Mouse (Mus musculus) heart, embryonic 13.5 days (tissue): ENCODE data around the gene Ankzf1. TPM values are rescaled to one million over a fixed set of nuclear protein-coding genes. Genes with fewer than 3 reads are reported as not detected.

Source experiments
- ATAC-seq: fragments of 200-750 bp; cut with Nextera tagmentation; 2 replicates; pipeline ENCODE4 v1.8.0; 2017; ENCODE audit warnings: moderate TSS enrichment; ENCODE audit not compliant: insufficient number of reproducible peaks, low FRiP score, low TSS enrichment; ENCODE audit errors: extremely low read depth
- H3K27ac ChIP-seq: fragments of 300-500 bp; sonication (generic); replicated peaks from 2 replicates; pipeline ENCODE4 v1.5.1; 2015; ENCODE audit warnings: moderate library complexity, mild to moderate bottlenecking, inconsistent platforms
- H3K27me3 ChIP-seq: fragments of 300-500 bp; sonication (generic); replicated peaks from 2 replicates; pipeline ENCODE4 v1.6.1; 2015; ENCODE audit warnings: mild to moderate bottlenecking, inconsistent platforms
- H3K36me3 ChIP-seq: fragments of 300-500 bp; sonication (generic); 2 replicates; pipeline ENCODE4 v1.6.1; 2015; ENCODE audit warnings: mild to moderate bottlenecking, inconsistent platforms
- H3K4me1 ChIP-seq: fragments of 300-500 bp; sonication (generic); 2 replicates; pipeline ENCODE4 v1.6.1; 2015; ENCODE audit warnings: inconsistent platforms
- H3K4me2 ChIP-seq: fragments of 300-500 bp; sonication (generic); 2 replicates; pipeline ENCODE4 v1.6.1; 2015; ENCODE audit warnings: inconsistent platforms, mild to moderate bottlenecking, moderate library complexity
- H3K4me3 ChIP-seq: fragments of 300-500 bp; sonication (generic); 2 replicates; pipeline ENCODE4 v1.5.1; 2015; ENCODE audit warnings: moderate library complexity, mild to moderate bottlenecking, inconsistent platforms
- H3K9ac ChIP-seq: fragments of 300-500 bp; sonication (generic); 2 replicates; pipeline ENCODE4 v1.6.1; 2015; ENCODE audit warnings: inconsistent platforms, mild to moderate bottlenecking, moderate library complexity
- H3K9me3 ChIP-seq: fragments of 300-500 bp; sonication (generic); 2 replicates; pipeline ENCODE4 v1.6.1; 2016; ENCODE audit warnings: inconsistent platforms
- WGBS: fragments of 180-500 bp; shearing (Covaris S2); methylation state at CpG from one replicate; pipeline ENCODE4 v1.1.7; 2015; ENCODE audit warnings: mixed read lengths; 5-methylcytosine and 5-hydroxymethylcytosine counted together
- polyA plus RNA-seq: library from polyadenylated mRNA; unstranded; fragments of >200 nt; fragmentation: Nextera tagmentation; extraction: Ambion mirVana; gene quantifications from 2 replicates; pipeline ENCODE4 v1.2.1, GENCODE M21; 2015

The Ankzf1 gene
- polyA plus RNA-seq, 1 experiment from 2014 or later: 23.7 TPM

GRCm38 (mm10) chr1:75216797-75217585 is 25.0 kb downstream of the Ankzf1 start:
- peak overlapping the region; percentile 99 for H3K4me2 ChIP-seq
- peaks cover 40% of the 10 kb centered on the region for H3K4me1 ChIP-seq
- 67% methylated on average over 13 of the region's 13 CpGs for WGBS
- H3K27me3 ChIP-seq: peaks cover 61% of the 10 kb centered on the region
- 0 out of 2 replicates have a peak overlapping the region, but pooled peaks have one; percentile 18 for H3K27ac ChIP-seq
- no peak overlapping the region; the same call in 1 of the 2 replicates for H3K9ac ChIP-seq
- ATAC-seq: no peak
- H3K36me3 ChIP-seq: peaks cover 42% of the 10 kb centered on the region
- peak overlapping the region; percentile 68 for H3K4me3 ChIP-seq
- no peaks in the 10 kb centered on the region for H3K9me3 ChIP-seq

GRCm38 (mm10) chr1:75217893-75218226 is 25.9 kb downstream of the Ankzf1 start:
- 4% methylated on average over 6 of the region's 6 CpGs for WGBS
- Histone ChIP-seq H3K36me3 (peaks cover 34% of the 10 kb centered on the region), H3K4me1 (peaks cover 33% of the 10 kb centered on the region), H3K27me3 (peaks cover 69% of the 10 kb centered on the region), H3K9me3 (no peaks in the 10 kb centered on the region), H3K4me3 (peak overlapping the region; percentile 68), H3K27ac (peak overlapping the region; percentile 54; the same call in 1 of the 2 replicates), H3K9ac (peak overlapping the region; percentile 83), H3K4me2 (peak overlapping the region; percentile 99)
- ATAC-seq: no peak

GRCm38 (mm10) chr1:75218227-75219001 is 26.5 kb downstream of the Ankzf1 start:
- Histone ChIP-seq H3K9ac (peak overlapping the region; percentile 83), H3K9me3 (no peaks in the 10 kb centered on the region), H3K27ac (peak overlapping the region; percentile 54), H3K4me1 (peaks cover 27% of the 10 kb centered on the region), H3K4me3 (peak overlapping the region; percentile 68), H3K27me3 (peaks cover 69% of the 10 kb centered on the region), H3K4me2 (peak overlapping the region; percentile 99), H3K36me3 (peaks cover 28% of the 10 kb centered on the region)
- 1% methylated on average over 38 of the region's 38 CpGs for WGBS
- ATAC-seq: peak; percentile 72

GRCm38 (mm10) chr1:75219078-75219477 is 27.1 kb downstream of the Ankzf1 start:
- Histone ChIP-seq H3K9ac (peak overlapping the region; percentile 83), H3K4me1 (peaks cover 24% of the 10 kb centered on the region), H3K27ac (peak overlapping the region; percentile 54), H3K4me2 (peak overlapping the region; percentile 99), H3K9me3 (no peaks in the 10 kb centered on the region), H3K27me3 (peaks cover 69% of the 10 kb centered on the region), H3K36me3 (peaks cover 21% of the 10 kb centered on the region), H3K4me3 (peak overlapping the region; percentile 68)
- ATAC-seq: peak; percentile 85
- under 1% methylated on average over 24 of the region's 24 CpGs for WGBS

- 1% methylated on average over 34 of the region's 34 CpGs for WGBS
- Histone ChIP-seq H3K9ac (peak within 1 kb of the TSS; percentile 83), H3K9me3 (no peaks in the 10 kb centered on the region), H3K4me1 (peaks cover 24% of the 10 kb centered on the region), H3K27ac (peak within 1 kb of the TSS; percentile 54), H3K36me3 (peaks cover 17% of the 10 kb centered on the region), H3K4me2 (peak within 1 kb of the TSS; percentile 99), H3K27me3 (peaks cover 72% of the 10 kb centered on the region), H3K4me3 (peak within 1 kb of the TSS; percentile 68)
- 0 out of 2 replicates have a peak, but pooled peaks have one; percentile 6 for ATAC-seq
Observed at GRCm38 (mm10) chr1:75219531-75219930, 27.6 kb downstream of the Ankzf1 start, which contains the start of gene Tuba4a. TSS of gene Tuba4a (minus strand) at chr1:75219865.

- no peak overlapping the region for H3K4me2 ChIP-seq
- WGBS: 75% methylated on average over 3 of the region's 3 CpGs
- no peaks in the 10 kb centered on the region for H3K9me3 ChIP-seq
- H3K27me3 ChIP-seq: peaks cover 64% of the 10 kb centered on the region
- no peak overlapping the region for H3K27ac ChIP-seq
- ATAC-seq: no peak
- peaks cover 38% of the 10 kb centered on the region for H3K4me1 ChIP-seq
- H3K36me3 ChIP-seq: no peaks in the 10 kb centered on the region
- H3K4me3 ChIP-seq: no peak overlapping the region
- H3K9ac ChIP-seq: no peak overlapping the region
Observed at GRCm38 (mm10) chr1:75221538-75221937, 29.6 kb downstream of the Ankzf1 start.

- Histone ChIP-seq H3K4me1 (peaks cover 44% of the 10 kb centered on the region), H3K4me3 (no peak overlapping the region), H3K36me3 (no peaks in the 10 kb centered on the region), H3K4me2 (no peak overlapping the region), H3K9ac (no peak overlapping the region), H3K27me3 (peaks cover 50% of the 10 kb centered on the region), H3K27ac (no peak overlapping the region), H3K9me3 (no peaks in the 10 kb centered on the region)
- WGBS: 65% methylated on average over 6 of the region's 6 CpGs
- no peak for ATAC-seq
Observed at GRCm38 (mm10) chr1:75222926-75223325, 31.0 kb downstream of the Ankzf1 start.

- no peaks in the 10 kb centered on the region for H3K9me3 ChIP-seq
- H3K27me3 ChIP-seq: peaks cover 44% of the 10 kb centered on the region
- H3K4me1 ChIP-seq: peaks cover 39% of the 10 kb centered on the region
- H3K4me3 ChIP-seq: no peak overlapping the region
- no peak for ATAC-seq
- no peaks in the 10 kb centered on the region for H3K36me3 ChIP-seq
- WGBS: 52% methylated on average over 6 of the region's 6 CpGs
- H3K4me2 ChIP-seq: no peak overlapping the region
- no peak overlapping the region for H3K9ac ChIP-seq
- H3K27ac ChIP-seq: no peak overlapping the region
Observed at GRCm38 (mm10) chr1:75223532-75223931, 31.6 kb downstream of the Ankzf1 start.

- H3K9me3 ChIP-seq: no peaks in the 10 kb centered on the region
- no peak overlapping the region for H3K27ac ChIP-seq
- H3K27me3 ChIP-seq: peaks cover 26% of the 10 kb centered on the region
- no peak overlapping the region for H3K9ac ChIP-seq
- 39% methylated on average over 3 of the region's 3 CpGs for WGBS
- H3K36me3 ChIP-seq: no peaks in the 10 kb centered on the region
- peaks cover 30% of the 10 kb centered on the region for H3K4me1 ChIP-seq
- no peak overlapping the region for H3K4me2 ChIP-seq
- ATAC-seq: no peak
- H3K4me3 ChIP-seq: no peak overlapping the region
Observed at GRCm38 (mm10) chr1:75225473-75225872, 33.5 kb downstream of the Ankzf1 start.

- no peak for ATAC-seq
- WGBS: 52% methylated on average over 2 of the region's 2 CpGs
- H3K9ac ChIP-seq: no peak overlapping the region
Observed at GRCm38 (mm10) chr1:75226138-75226537, 34.2 kb downstream of the Ankzf1 start.

GRCm38 (mm10) chr1:75227653-75228052 is 35.7 kb downstream of the Ankzf1 start:
- Histone ChIP-seq H3K9ac (no peak overlapping the region), H3K4me1 (peaks cover 30% of the 10 kb centered on the region), H3K36me3 (no peaks in the 10 kb centered on the region), H3K27ac (no peak overlapping the region), H3K4me2 (no peak overlapping the region), H3K27me3 (peaks cover 4% of the 10 kb centered on the region), H3K4me3 (no peak overlapping the region), H3K9me3 (no peaks in the 10 kb centered on the region)
- ATAC-seq: no peak
- WGBS: 48% methylated on average over 1 of the region's 1 CpGs

More at GRCm38 (mm10) chr1:75226138-75226537, 34.2 kb downstream of the Ankzf1 start:
- Histone ChIP-seq H3K4me3 (no peak overlapping the region), H3K27ac (no peak overlapping the region), H3K4me1 (peaks cover 30% of the 10 kb centered on the region), H3K27me3 (peaks cover 19% of the 10 kb centered on the region), H3K4me2 (no peak overlapping the region), H3K9me3 (no peaks in the 10 kb centered on the region), H3K36me3 (no peaks in the 10 kb centered on the region)
